Mouse (Mus musculus) forebrain, embryonic 11.5 days (tissue): ENCODE data around the gene Sun1. TPM values are rescaled to one million over a fixed set of nuclear protein-coding genes. Genes with fewer than 3 reads are reported as not detected.

Experiments
- ATAC-seq: fragments of 200-750 bp; cut with Nextera tagmentation; replicated peaks from 2 replicates; pipeline ENCODE4 v1.8.0; 2017; ENCODE audit warnings: moderate TSS enrichment; ENCODE audit not compliant: low FRiP score
- DNase-seq: peaks from one replicate; pipeline ENCODE4 v3.0.0-alpha.2; 2017; ENCODE audit warnings: low spot score
- H3K27ac ChIP-seq: fragments of 300-500 bp; sonication (generic); 2 replicates; pipeline ENCODE4 v1.5.1; 2014; ENCODE audit warnings: low read depth, low read length
- H3K27me3 ChIP-seq: fragments of 300-500 bp; sonication (generic); 2 replicates; pipeline ENCODE4 v1.6.1; 2014; ENCODE audit warnings: mild to moderate bottlenecking, low read length, mixed read lengths; ENCODE audit not compliant: control insufficient read depth, insufficient read depth
- H3K36me3 ChIP-seq: fragments of 300-500 bp; sonication (generic); 2 replicates; pipeline ENCODE4 v1.6.1; 2014; ENCODE audit warnings: mild to moderate bottlenecking, low read length, moderate library complexity, mixed read lengths; ENCODE audit not compliant: control insufficient read depth, insufficient read depth
- H3K4me1 ChIP-seq: fragments of 300-500 bp; sonication (generic); replicated peaks from 2 replicates; pipeline ENCODE4 v1.6.1; 2014; ENCODE audit warnings: low read length, mixed read lengths; ENCODE audit not compliant: control insufficient read depth, insufficient read depth
- H3K4me2 ChIP-seq: fragments of 300-500 bp; sonication (generic); 2 replicates; pipeline ENCODE4 v1.6.1; 2014; ENCODE audit warnings: low read depth, mild to moderate bottlenecking, low read length, moderate library complexity, mixed read lengths; ENCODE audit not compliant: severe bottlenecking
- H3K4me3 ChIP-seq: fragments of 300-500 bp; sonication (generic); 2 replicates; pipeline ENCODE4 v1.5.1; 2014; ENCODE audit warnings: low read depth, low read length
- H3K9ac ChIP-seq: fragments of 300-500 bp; sonication (generic); 2 replicates; pipeline ENCODE4 v1.6.1; 2014; ENCODE audit warnings: low read length
- H3K9me3 ChIP-seq: fragments of 300-500 bp; sonication (generic); 2 replicates; pipeline ENCODE4 v1.6.1; 2016; ENCODE audit warnings: low read length, mixed read lengths; ENCODE audit not compliant: control insufficient read depth
- WGBS: fragments of 180-500 bp; shearing (Covaris S2); extraction: QIAGEN DNeasy Blood & Tissue Kit; methylation state at CpG from one replicate; pipeline ENCODE4 v1.1.7; 2014; 5-methylcytosine and 5-hydroxymethylcytosine counted together
- polyA plus RNA-seq: library from polyadenylated mRNA; unstranded; fragments of >200 nt; fragmentation: Nextera tagmentation; extraction: Ambion mirVana; gene quantifications from 2 replicates; pipeline ENCODE4 v1.2.1, GENCODE M21; 2014

The Sun1 gene
- polyA plus RNA-seq = 50.7 and 56.2 TPM in 2 replicates

- H3K4me3 ChIP-seq = peak within 1 kb of the TSS; percentile 92
- H3K4me1 ChIP-seq = peaks cover 2% of the 10 kb centered on the region; the same call in 1 of the 2 replicates
- H3K9ac ChIP-seq = peak within 1 kb of the TSS; percentile 86
- ATAC-seq (peak; percentile 99), DNase-seq (peak; percentile 100)
- no peaks in the 10 kb centered on the region for H3K27me3 ChIP-seq
- H3K36me3 ChIP-seq = no peaks in the 10 kb centered on the region
- H3K4me2 ChIP-seq = peak within 1 kb of the TSS; percentile 91
- H3K9me3 ChIP-seq = no peaks in the 10 kb centered on the region
- H3K27ac ChIP-seq = peak within 1 kb of the TSS; percentile 59; the same call in 1 of the 2 replicates
- WGBS = under 1% methylated on average over 63 of the region's 64 CpGs
Observed at GRCm38 (mm10) chr5:139199995-139200769, at the start of gene Sun1. Gene Sun1, plus strand, starts transcription at chr5:139200637.

GRCm38 (mm10) chr5:139160899-139161298 lies 39.5 kb upstream of the Sun1 start:
- DNase-seq = no peak
- Histone ChIP-seq H3K27ac (no peak overlapping the region), H3K27me3 (no peaks in the 10 kb centered on the region), H3K4me1 (no peaks in the 10 kb centered on the region), H3K36me3 (no peaks in the 10 kb centered on the region; the same call in 1 of the 2 replicates), H3K4me2 (no peak overlapping the region), H3K9me3 (no peaks in the 10 kb centered on the region), H3K4me3 (no peak overlapping the region), H3K9ac (no peak overlapping the region)
- ATAC-seq = no peak
- WGBS = 92% methylated on average over 8 of the region's 8 CpGs

- H3K9ac ChIP-seq = no peak overlapping the region
- H3K9me3 ChIP-seq = no peaks in the 10 kb centered on the region
- H3K4me1 ChIP-seq = no peaks in the 10 kb centered on the region
- DNase-seq (no peak), ATAC-seq (no peak)
- H3K36me3 ChIP-seq = no peaks in the 10 kb centered on the region; the same call in 1 of the 2 replicates
- H3K4me3 ChIP-seq = no peak overlapping the region
- H3K4me2 ChIP-seq = no peak overlapping the region
- H3K27me3 ChIP-seq = no peaks in the 10 kb centered on the region
- WGBS = 93% methylated on average over 10 of the region's 10 CpGs
- H3K27ac ChIP-seq = no peak overlapping the region
Observed at GRCm38 (mm10) chr5:139161632-139162031, 38.8 kb upstream of the Sun1 start.

GRCm38 (mm10) chr5:139166781-139167361 lies 33.6 kb upstream of the Sun1 start:
- H3K4me1 ChIP-seq = no peaks in the 10 kb centered on the region
- H3K27ac ChIP-seq = no peak overlapping the region
- no peaks in the 10 kb centered on the region for H3K9me3 ChIP-seq
- H3K27me3 ChIP-seq = no peaks in the 10 kb centered on the region
- ATAC-seq (no peak), DNase-seq (no peak)
- no peaks in the 10 kb centered on the region; the same call in 1 of the 2 replicates for H3K36me3 ChIP-seq
- no peak overlapping the region for H3K9ac ChIP-seq
- no peak overlapping the region for H3K4me3 ChIP-seq
- WGBS = 96% methylated on average over 6 of the region's 6 CpGs
- no peak overlapping the region for H3K4me2 ChIP-seq

GRCm38 (mm10) chr5:139167548-139167947 lies 32.9 kb upstream of the Sun1 start:
- Histone ChIP-seq H3K36me3 (no peaks in the 10 kb centered on the region; the same call in 1 of the 2 replicates), H3K4me1 (no peaks in the 10 kb centered on the region), H3K4me2 (no peak overlapping the region), H3K27ac (no peak overlapping the region), H3K9ac (no peak overlapping the region), H3K4me3 (no peak overlapping the region), H3K9me3 (no peaks in the 10 kb centered on the region), H3K27me3 (no peaks in the 10 kb centered on the region)
- WGBS = 81% methylated on average over 1 of the region's 1 CpGs
- DNase-seq = no peak
- no peak for ATAC-seq

GRCm38 (mm10) chr5:139171929-139172328 lies 28.5 kb upstream of the Sun1 start:
- H3K9ac ChIP-seq = no peak overlapping the region
- DNase-seq (no peak), ATAC-seq (no peak)
- no peaks in the 10 kb centered on the region for H3K4me1 ChIP-seq
- H3K27me3 ChIP-seq = no peaks in the 10 kb centered on the region
- H3K27ac ChIP-seq = no peak overlapping the region
- 89% methylated on average over 4 of the region's 4 CpGs for WGBS
- H3K4me3 ChIP-seq = no peak overlapping the region
- H3K9me3 ChIP-seq = no peaks in the 10 kb centered on the region
- H3K4me2 ChIP-seq = no peak overlapping the region
- H3K36me3 ChIP-seq = no peaks in the 10 kb centered on the region; the same call in 1 of the 2 replicates

GRCm38 (mm10) chr5:139174141-139174540 lies 26.3 kb upstream of the Sun1 start:
- Histone ChIP-seq H3K9me3 (no peaks in the 10 kb centered on the region), H3K9ac (no peak overlapping the region), H3K36me3 (peaks cover 4% of the 10 kb centered on the region; the same call in 1 of the 2 replicates), H3K4me1 (no peaks in the 10 kb centered on the region), H3K4me2 (no peak overlapping the region), H3K27me3 (no peaks in the 10 kb centered on the region), H3K27ac (no peak overlapping the region), H3K4me3 (no peak overlapping the region)
- ATAC-seq = no peak
- DNase-seq = no peak
- WGBS = 68% methylated on average over 10 of the region's 10 CpGs

- Histone ChIP-seq H3K9ac (no peak overlapping the region), H3K36me3 (peaks cover 4% of the 10 kb centered on the region; the same call in 1 of the 2 replicates), H3K27me3 (no peaks in the 10 kb centered on the region), H3K4me3 (no peak overlapping the region), H3K9me3 (no peaks in the 10 kb centered on the region), H3K4me2 (no peak overlapping the region), H3K27ac (no peak overlapping the region), H3K4me1 (no peaks in the 10 kb centered on the region)
- no peak for DNase-seq
- ATAC-seq = no peak
- 71% methylated on average over 10 of the region's 10 CpGs for WGBS
Observed at GRCm38 (mm10) chr5:139174556-139175547, 25.6 kb upstream of the Sun1 start.
